Mouse (Mus musculus) megakaryocyte, embryonic 14.5 days (primary cell): ENCODE results near the gene Pias4.

Experiments
- FLI1 ChIP-seq: IDR thresholded peaks from 2 replicates; pipeline ENCODE4 v1.6.1; 2012; ENCODE audit warnings: low read length, inconsistent platforms, mixed read lengths
- GATA1 ChIP-seq: IDR thresholded peaks from 3 replicates; pipeline ENCODE4 v1.6.1; 2012; ENCODE audit warnings: mixed read lengths, low read length, inconsistent platforms, borderline replicate concordance

GRCm38 (mm10) chr10:81198990-81199389 is 31.3 kb upstream of the Pias4 start:
- TF ChIP-seq GATA1 (no peak), FLI1 (no peak)
